8 mouse cellular contexts compared by ENCODE assay signal in the genomic region with DNA sequence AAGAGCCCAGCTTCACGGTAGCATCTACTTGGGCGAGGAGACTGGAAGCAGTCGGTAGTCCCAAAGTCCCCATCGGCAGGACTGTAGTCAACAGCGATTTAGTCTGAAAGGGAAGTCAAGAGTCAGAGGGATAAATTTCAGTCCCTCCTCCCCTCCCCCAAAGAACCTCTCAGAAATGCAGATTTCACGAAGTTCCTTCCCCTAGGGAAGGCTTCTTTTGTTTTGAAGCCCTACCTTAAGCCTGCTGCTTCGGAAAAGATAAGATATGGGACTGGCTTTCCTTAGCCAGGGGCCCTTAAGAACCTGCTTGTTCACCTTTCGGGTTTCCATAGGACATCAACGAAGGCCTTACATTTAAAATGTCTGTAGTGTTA. TPM values are rescaled to one million over a fixed set of nuclear protein-coding genes. Genes with fewer than 3 reads are reported as not detected.
DNase-seq lines count a peak whose midpoint lies in the region; ATAC-seq and TF ChIP-seq lines count a peak whose summit lies in the region.

No protein-coding gene starts in this region.

- peak overlapping the region; percentile 78 for H3K9ac ChIP-seq in embryonic facial prominence, embryonic 14.5 days (ENCODE audit: low read depth, low read length)
- H3K9ac ChIP-seq in neural tube, embryonic 14.5 days (replicated peaks; ENCODE audit: low read depth, low read length): no peak overlapping the region

- no peaks in the 10 kb centered on the region for H3K27me3 ChIP-seq in embryonic facial prominence, embryonic 14.5 days (replicated peaks; ENCODE audit: control insufficient read depth, insufficient read depth, low read length)
- no peaks in the 10 kb centered on the region for H3K27me3 ChIP-seq in limb, embryonic 10.5 days (ENCODE audit: low read depth, poor library complexity, severe bottlenecking)
- peaks cover 9% of the 10 kb centered on the region for H3K27me3 ChIP-seq in neural tube, embryonic 14.5 days (ENCODE audit: control insufficient read depth, insufficient read depth, low read length)

- H3K4me2 ChIP-seq in embryonic facial prominence, embryonic 14.5 days (ENCODE audit: low read depth, low read length): peak overlapping the region; percentile 99
- peak overlapping the region; percentile 100 for H3K4me2 ChIP-seq in neural tube, embryonic 14.5 days (ENCODE audit: low read depth, low read length)

- no peak for TF ChIP-seq CTCF in layer of hippocampus, adult 2 months (conservative IDR thresholded peaks at IDR 0.05)

- no peaks in the 10 kb centered on the region for H3K36me3 ChIP-seq in embryonic facial prominence, embryonic 14.5 days (ENCODE audit: control insufficient read depth, insufficient read depth, low read length)
- no peaks in the 10 kb centered on the region for H3K36me3 ChIP-seq in limb, embryonic 10.5 days
- no peaks in the 10 kb centered on the region for H3K36me3 ChIP-seq in neural tube, embryonic 14.5 days (ENCODE audit: control insufficient read depth, insufficient read depth, low read length)

- H3K9me3 ChIP-seq in embryonic facial prominence, embryonic 14.5 days (ENCODE audit: control insufficient read depth, low read length): no peaks in the 10 kb centered on the region
- H3K9me3 ChIP-seq in limb, embryonic 10.5 days (replicated peaks): no peaks in the 10 kb centered on the region
- H3K9me3 ChIP-seq in neural tube, embryonic 14.5 days (ENCODE audit: control insufficient read depth, low read length): no peaks in the 10 kb centered on the region

- H3K4me3 ChIP-seq in layer of hippocampus, adult 2 months: peak overlapping the region; percentile 79
- peak overlapping the region; percentile 85 for H3K4me3 ChIP-seq in embryonic facial prominence, embryonic 14.5 days (ENCODE audit: low read depth, low read length)
- peak overlapping the region; percentile 89 for H3K4me3 ChIP-seq in limb, embryonic 10.5 days
- H3K4me3 ChIP-seq in neural tube, embryonic 14.5 days (ENCODE audit: low read depth, low read length): peak overlapping the region; percentile 78; the same call in 1 of the 2 replicates

- no peak for DNase-seq in layer of hippocampus, adult 2 months (ENCODE audit: low spot score in 2 of 2)
- no peak for DNase-seq in layer of hippocampus, adult 11-12 months (ENCODE audit: low spot score)
- no peak for DNase-seq in embryonic facial prominence, embryonic 14.5 days (ENCODE audit: low spot score)
- DNase-seq in limb, embryonic 10.5 days (ENCODE audit: low spot score): no peak
- DNase-seq in spleen, adult 18-20 months: no peak
- DNase-seq in right cerebral cortex, adult 2 months (ENCODE audit: low spot score in 2 of 2): no peak
- DNase-seq in adrenal gland, adult 18-20 months (ENCODE audit: low spot score in 2 of 2): no peak

- H3K27ac ChIP-seq in layer of hippocampus, adult 2 months: no peak overlapping the region
- H3K27ac ChIP-seq in embryonic facial prominence, embryonic 14.5 days (replicated peaks; ENCODE audit: low read depth, low read length): no peak overlapping the region
- peak overlapping the region; percentile 93 for H3K27ac ChIP-seq in limb, embryonic 10.5 days
- H3K27ac ChIP-seq in neural tube, embryonic 14.5 days (ENCODE audit: low read depth, low read length): no peak overlapping the region

- ATAC-seq in embryonic facial prominence, embryonic 14.5 days (ENCODE audit: low read depth): no peak
- ATAC-seq in neural tube, embryonic 14.5 days (ENCODE audit: low read depth): no peak

- 15% methylated on average over 9 of the region's 9 CpGs for WGBS in embryonic facial prominence, embryonic 14.5 days
- WGBS in limb, embryonic 10.5 days: 16% methylated on average over 9 of the region's 9 CpGs
- 16% methylated on average over 9 of the region's 9 CpGs for WGBS in neural tube, embryonic 14.5 days

- H3K4me1 ChIP-seq in embryonic facial prominence, embryonic 14.5 days (ENCODE audit: control insufficient read depth, insufficient read depth, low read length): no peaks in the 10 kb centered on the region; the same call in 1 of the 2 replicates
- peaks cover 26% of the 10 kb centered on the region for H3K4me1 ChIP-seq in limb, embryonic 10.5 days
- 0 out of 2 replicates have a peak, but pooled peaks cover 6% of the 10 kb centered on the region for H3K4me1 ChIP-seq in neural tube, embryonic 14.5 days (ENCODE audit: control insufficient read depth, insufficient read depth, low read length)

RNA-seq across cellular contexts. Expression of a gene that starts 0.7 kb away (rescaled TPM):
- total RNA-seq in layer of hippocampus, adult 2 months (2021): 10 to 100 TPM in 1 of 2 experiments, 1 to 10 TPM in 1; 9.8 to 14.2 TPM
- polyA plus RNA-seq in embryonic facial prominence, embryonic 14.5 days (2014; fragmentation: Nextera tagmentation; extraction: Ambion mirVana): 12.7 and 14.7 TPM in 2 replicates
- 34.9 and 43.5 TPM in 2 replicates for polyA plus RNA-seq in limb, embryonic 10.5 days (2016; fragmentation: Nextera tagmentation; extraction: Ambion mirVana)
- polyA plus RNA-seq in neural tube, embryonic 14.5 days (2014; fragmentation: Nextera tagmentation; extraction: Ambion mirVana): 3.5 and 4.0 TPM in 2 replicates
- total RNA-seq in adrenal gland, adult 18-20 months (2021): 10 to 100 TPM; 11.3 to 12.6 TPM

RNA-seq across cellular contexts. Expression of a gene that starts 36.8 kb away (rescaled TPM):
- 10 to 100 TPM; 15.2 to 16.4 TPM for total RNA-seq in layer of hippocampus, adult 2 months (2021)
- 30.1 and 31.8 TPM in 2 replicates for polyA plus RNA-seq in embryonic facial prominence, embryonic 14.5 days (2014; fragmentation: Nextera tagmentation; extraction: Ambion mirVana)
- polyA plus RNA-seq in limb, embryonic 10.5 days (2016; fragmentation: Nextera tagmentation; extraction: Ambion mirVana): 32.5 and 33.0 TPM in 2 replicates
- 11.8 and 15.0 TPM in 2 replicates for polyA plus RNA-seq in neural tube, embryonic 14.5 days (2014; fragmentation: Nextera tagmentation; extraction: Ambion mirVana)
- total RNA-seq in adrenal gland, adult 18-20 months (2021): 10 to 100 TPM; 40.6 to 45.6 TPM
